Mouse (Mus musculus): ENCODE measurements at regions not wholly inside any gene's neighbourhood (a gene's known extent, or its start where the extent isn't known, plus 50 kb on each side); places are given as distances from the start of the nearest gene placed in this dataset.

- Histone ChIP-seq H3K4me2 (no peak overlapping the region), H3K9ac (no peak overlapping the region), H3K36me3 (replicated peaks) (no peaks in the 10 kb centered on the region), H3K4me1 (no peaks in the 10 kb centered on the region), H3K4me3 (replicated peaks) (no peak overlapping the region), H3K27ac (no peak overlapping the region), H3K9me3 (no peaks in the 10 kb centered on the region), H3K27me3 (no peaks in the 10 kb centered on the region)
- WGBS: 63% methylated on average over 6 of the region's 6 CpGs
- ATAC-seq (ENCODE audit: low FRiP score): peak; percentile 49; the same call in 1 of the 2 replicates
Observed at GRCm38 (mm10) chr14:89988983-89989382, 1517.8 kb upstream of the Pcdh20 start.

GRCm38 (mm10) chr14:89986072-89986471, 1514.9 kb upstream of the Pcdh20 start:
- Histone ChIP-seq H3K27ac (no peak overlapping the region), H3K27me3 (no peaks in the 10 kb centered on the region), H3K4me1 (no peaks in the 10 kb centered on the region), H3K36me3 (replicated peaks) (no peaks in the 10 kb centered on the region), H3K9me3 (no peaks in the 10 kb centered on the region), H3K9ac (no peak overlapping the region), H3K4me3 (replicated peaks) (no peak overlapping the region), H3K4me2 (no peak overlapping the region)
- ATAC-seq (ENCODE audit: low FRiP score): peak; percentile 31; the same call in 1 of the 2 replicates
- WGBS: 11% methylated on average over 1 of the region's 1 CpGs

- Histone ChIP-seq H3K4me3 (replicated peaks) (no peak overlapping the region), H3K36me3 (replicated peaks) (no peaks in the 10 kb centered on the region), H3K4me2 (no peak overlapping the region), H3K27me3 (no peaks in the 10 kb centered on the region), H3K9me3 (no peaks in the 10 kb centered on the region), H3K4me1 (no peaks in the 10 kb centered on the region), H3K27ac (no peak overlapping the region), H3K9ac (no peak overlapping the region)
- WGBS: 8% methylated on average over 1 of the region's 1 CpGs
- peak; percentile 75 for ATAC-seq (ENCODE audit: low FRiP score)
Observed at GRCm38 (mm10) chr14:89985630-89986029, 1514.4 kb upstream of the Pcdh20 start.

Data from forebrain, embryonic 12.5 days (tissue).